Mouse (Mus musculus) naive thymus-derived CD4-positive, alpha-beta T cell, adult 2 months (primary cell): ENCODE data around the gene Nit2.

Experiments used
- DNase-seq: peaks from one replicate; pipeline ENCODE4 v3.0.0-alpha.2; 2011; ENCODE audit warnings: low read depth

Nit2 gene

GRCm38 (mm10) chr16:57162841-57163240 is 4.3 kb downstream of the Nit2 start:
- no peak for DNase-seq

DNA sequence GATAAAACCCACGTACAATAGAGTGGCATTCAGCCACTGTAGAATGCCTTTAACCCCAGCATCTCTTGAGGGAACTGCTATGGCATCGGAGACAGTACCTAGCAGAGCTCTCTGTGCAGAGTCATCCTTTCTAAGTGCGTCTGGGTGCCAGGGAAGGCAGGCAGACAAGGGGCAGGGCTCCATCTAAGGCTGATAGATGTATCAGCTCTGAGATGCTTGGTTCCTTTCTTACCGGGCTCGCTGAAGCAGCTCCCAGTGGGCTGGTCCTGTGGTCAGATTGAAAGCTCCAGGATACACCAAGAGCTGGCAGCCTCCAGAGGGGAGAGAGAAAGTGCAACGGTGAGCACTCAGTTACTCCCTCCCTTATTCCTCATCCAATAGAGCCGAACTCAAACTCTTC is 7.3 kb downstream of the Nit2 start:
- DNase-seq, result no peak

GRCm38 (mm10) chr16:57157728-57158127 is 9.4 kb downstream of the Nit2 start:
- no peak for DNase-seq

DNA sequence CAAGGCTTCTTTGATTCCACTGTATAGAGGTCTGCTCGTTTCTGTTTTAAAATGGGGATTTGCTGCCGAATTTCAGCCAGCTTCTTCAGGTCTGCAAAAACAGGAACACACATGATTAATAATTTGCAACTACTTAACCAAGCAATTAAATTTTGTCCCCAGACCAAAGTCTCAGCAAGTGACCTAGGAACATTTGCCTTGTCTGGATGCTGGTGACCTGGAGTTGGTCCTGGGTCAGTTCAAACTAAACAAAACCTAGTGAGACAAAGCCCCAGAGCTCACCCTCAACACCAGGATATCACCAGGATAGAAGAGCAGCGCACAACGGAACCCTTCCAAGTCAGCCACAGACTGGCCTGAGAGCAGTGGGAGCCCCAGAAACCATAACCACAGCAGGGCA is 10.1 kb downstream of the Nit2 start:
- no peak for DNase-seq

DNA sequence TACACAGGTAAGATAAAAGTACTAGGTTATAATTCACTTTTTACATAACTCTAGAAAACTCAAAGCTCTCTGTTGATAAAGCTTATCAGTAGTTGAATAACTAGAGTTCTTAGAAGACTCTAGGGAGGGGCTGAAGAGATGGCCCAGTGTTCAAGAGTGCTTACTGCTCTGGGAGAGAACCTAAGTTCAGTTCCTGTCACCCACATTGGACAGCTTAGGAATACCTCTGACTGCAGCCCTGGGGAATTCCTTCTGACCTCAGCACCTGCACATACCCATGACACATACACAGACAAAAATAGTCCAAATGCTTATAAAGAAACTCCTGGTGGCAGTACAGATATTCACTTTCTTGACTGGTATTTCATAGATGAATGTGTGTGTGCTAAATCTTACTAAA is 11.2 kb downstream of the Nit2 start:
- no peak for DNase-seq

- DNase-seq, result no peak
Measured at GRCm38 (mm10) chr16:57151437-57151836, 15.7 kb downstream of the Nit2 start.

GRCm38 (mm10) chr16:57144741-57145140 is 22.4 kb downstream of the Nit2 start:
- no peak for DNase-seq

- DNase-seq, result no peak
Measured at GRCm38 (mm10) chr16:57133611-57134010, 33.5 kb downstream of the Nit2 start.

GRCm38 (mm10) chr16:57132326-57132725 is 34.8 kb downstream of the Nit2 start:
- DNase-seq, result no peak

DNA sequence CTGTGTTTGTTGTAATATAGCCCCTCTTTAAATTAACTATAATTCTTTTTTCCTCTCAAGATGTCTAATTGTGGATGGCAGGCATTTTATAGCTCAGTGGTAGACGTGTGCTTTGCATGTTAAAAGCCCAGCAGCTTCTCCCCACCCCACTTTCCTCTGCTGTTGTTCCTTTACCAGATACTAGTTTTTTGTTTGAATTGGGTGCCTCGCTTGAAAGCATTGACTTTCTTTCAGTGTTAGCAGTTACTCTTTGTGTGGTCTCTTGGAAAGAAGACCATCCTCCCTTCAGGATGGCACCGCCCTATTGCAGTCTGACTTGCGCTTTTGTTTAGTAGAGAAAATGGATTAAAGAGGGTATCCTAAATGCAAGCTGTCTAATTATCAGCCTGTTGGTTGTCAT is 35.6 kb downstream of the Nit2 start:
- DNase-seq, result no peak

- no peak for DNase-seq
Measured at GRCm38 (mm10) chr16:57130752-57131400, 36.3 kb downstream of the Nit2 start.

DNA sequence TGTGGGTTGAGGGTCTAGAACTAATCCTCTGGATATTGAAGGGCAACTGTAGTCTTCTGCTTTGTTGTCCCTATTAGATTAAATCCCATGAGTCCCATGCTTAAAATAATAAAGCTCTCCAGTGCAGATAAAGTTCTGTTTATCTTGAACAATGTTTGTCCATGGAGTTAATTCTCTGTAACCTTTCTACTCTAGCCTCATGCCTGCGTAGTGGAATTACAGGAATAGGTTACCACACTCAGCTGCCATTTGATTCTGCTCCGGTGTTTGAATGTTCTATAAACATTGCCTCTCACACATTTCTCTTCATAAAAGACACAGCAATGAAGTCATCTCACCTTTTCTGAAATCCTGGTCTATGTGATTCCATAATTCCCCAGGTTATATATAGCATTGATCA is 39.3 kb downstream of the Nit2 start:
- DNase-seq, result no peak

DNA sequence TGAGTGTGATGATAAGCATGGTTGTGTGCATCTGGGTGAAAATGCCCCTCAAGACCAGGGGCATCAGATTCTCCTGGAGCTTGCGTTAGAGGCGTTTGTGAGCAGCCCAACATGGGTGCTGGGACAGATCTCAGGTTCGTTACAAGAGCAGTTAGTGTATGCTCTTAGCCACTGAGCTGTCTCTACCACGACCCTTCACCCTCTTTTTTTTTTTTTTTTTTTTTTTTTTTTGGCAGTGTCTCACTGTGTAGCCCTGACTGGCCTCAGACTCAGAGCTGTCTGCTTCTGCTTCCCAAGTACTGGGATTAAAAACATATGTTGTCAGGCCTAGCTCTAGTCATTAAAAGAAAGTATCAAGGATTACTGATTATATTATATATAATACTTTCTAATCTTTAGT is 40.9 kb downstream of the Nit2 start:
- DNase-seq, result no peak

DNA sequence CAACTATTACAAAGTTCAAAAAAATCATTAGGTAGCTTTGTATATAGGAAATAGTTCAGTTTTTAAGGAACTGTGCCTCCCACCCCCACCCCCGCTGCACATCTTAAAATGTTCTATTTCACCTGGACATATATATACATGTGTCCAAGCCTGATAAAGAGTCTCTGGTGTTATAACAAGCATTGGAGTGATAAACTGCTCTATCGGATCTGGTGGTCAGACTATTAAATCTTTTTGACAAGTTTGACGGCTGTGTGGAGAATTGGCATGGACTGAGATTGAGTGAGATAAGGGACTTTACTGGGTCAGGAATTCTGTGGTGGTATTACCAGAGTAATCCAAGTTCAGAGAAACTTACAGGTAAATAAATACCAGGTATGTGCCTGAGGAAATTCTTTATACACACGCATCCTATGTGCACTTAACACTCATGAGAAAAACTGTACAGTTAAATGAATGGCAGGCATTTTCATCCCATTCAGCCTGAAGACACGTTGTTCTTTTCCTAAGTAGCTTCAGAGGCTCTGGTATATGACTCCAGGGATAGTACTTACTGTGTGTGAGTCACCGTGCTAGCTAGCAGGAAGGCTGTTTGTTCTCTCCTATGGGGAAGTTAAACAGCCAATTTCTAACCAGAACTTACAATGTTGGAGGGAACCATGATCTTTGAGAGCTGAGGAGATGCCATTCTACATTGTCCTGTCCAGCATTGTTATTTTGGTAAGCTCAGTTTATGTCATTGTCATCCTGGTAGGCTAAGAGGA is 44.3 kb downstream of the Nit2 start:
- peak; percentile 7 for DNase-seq

- DNase-seq, result no peak
Measured at GRCm38 (mm10) chr16:57121816-57122415, 45.2 kb downstream of the Nit2 start.

- peak; percentile 95 for DNase-seq
Measured at GRCm38 (mm10) chr16:57120913-57121815, 46.0 kb downstream of the Nit2 start, which contains the start of gene Tomm70a. Tomm70a (plus strand) TSS chr16:57121703.

DNA sequence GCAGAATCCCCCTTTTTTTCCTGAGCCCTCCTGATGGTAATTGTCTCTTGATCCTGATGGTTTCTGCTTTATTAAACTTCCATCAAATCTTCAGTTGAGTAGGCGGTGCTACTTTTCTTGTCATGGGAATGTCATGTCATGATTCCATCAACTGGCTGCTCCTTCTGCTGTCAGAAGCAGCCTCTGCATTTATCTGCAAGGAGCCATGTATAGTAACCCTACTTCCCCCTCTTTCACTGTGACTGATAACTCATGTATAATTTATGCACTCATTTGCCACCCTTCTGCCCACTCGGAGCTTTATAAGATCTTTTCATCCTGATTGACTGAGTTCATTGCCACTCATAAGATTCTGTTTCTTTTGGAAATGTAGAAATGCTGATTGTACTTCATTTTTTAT is 49.6 kb downstream of the Nit2 start:
- no peak for DNase-seq

- peak; percentile 54 for DNase-seq
Measured at GRCm38 (mm10) chr16:57116066-57116465, 51.1 kb downstream of the Nit2 start.
